Mouse (Mus musculus) heart, postnatal 14 days (tissue): ENCODE measurements around the gene Fkbp14. TPM values are rescaled to one million over a fixed set of nuclear protein-coding genes. Genes with fewer than 3 reads are reported as not detected.

Source experiments
- DNase-seq, 2 experiments: peaks; one replicate each; pipeline ENCODE4 v3.0.0; 2021 to 2022
- intact Hi-C: fragments of 180-260 bp; cut with DNase I; formaldehyde crosslinking; loops from one replicate; pipeline ENCODE4 v1.15.1; 2025
- total RNA-seq, 2 experiments: library from RNA; stranded (reverse); gene quantifications; 2 replicates each; pipeline ENCODE4 v1.2.3; 2021

The Fkbp14 gene
- total RNA-seq, 2 experiments from 2014 or later = 11.8 to 11.9 TPM

DNA sequence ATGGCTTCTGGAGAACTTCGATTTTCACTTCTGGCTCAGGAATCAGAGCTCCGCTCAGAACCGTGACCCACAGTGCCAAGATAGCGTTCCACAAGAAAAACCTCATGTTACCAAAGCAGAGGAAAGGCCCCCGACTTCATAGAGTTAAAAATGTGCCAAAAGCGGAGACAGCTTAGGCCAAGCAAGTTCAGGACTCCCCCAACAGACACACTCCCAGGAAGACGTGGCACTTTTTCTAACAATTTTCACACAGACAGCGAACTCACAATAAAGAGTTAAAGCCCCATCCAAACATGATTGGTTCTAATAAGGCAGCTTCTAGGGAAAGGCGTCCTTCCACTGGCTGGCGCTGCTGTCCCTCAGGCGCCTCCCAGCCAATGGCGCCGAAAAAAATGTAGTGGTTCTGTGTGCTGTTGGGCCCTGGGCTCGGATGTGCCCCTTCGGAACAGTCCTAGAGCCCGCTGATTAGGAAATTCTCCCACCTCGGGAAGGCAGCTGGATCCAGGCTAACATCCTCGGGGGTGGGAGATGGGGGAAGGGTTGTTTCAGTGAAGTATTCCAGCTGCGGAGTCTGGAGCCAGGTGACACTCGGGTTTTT is 4.1 kb downstream of the Fkbp14 start:
- intact Hi-C loops = loop anchor here (10.0 kb wide), 1 partner anchor 402 kb away; the partner anchor contains the start of gene Ggct
- peak; percentile 92 to 94 for DNase-seq

DNA sequence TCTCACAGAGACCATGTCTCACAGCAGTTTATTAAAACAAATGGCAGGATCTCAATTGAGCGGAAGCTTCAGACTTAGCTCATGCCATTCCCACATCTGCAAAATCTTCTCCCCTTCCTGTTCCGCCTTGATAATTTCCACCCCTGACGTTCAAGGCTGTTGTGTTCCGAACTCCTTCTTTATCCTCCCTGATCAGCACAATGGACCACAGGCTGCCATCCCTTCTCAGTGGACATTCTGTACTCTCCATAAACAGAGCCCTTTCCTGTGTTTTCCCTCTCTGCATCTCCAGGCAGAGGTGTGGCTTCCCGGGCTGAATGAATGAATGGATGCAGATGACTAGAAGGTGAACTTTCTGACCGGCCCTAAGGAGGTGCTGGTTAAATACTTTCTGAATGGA is 5.3 kb downstream of the Fkbp14 start:
- peak in 1 of 2 experiments; percentile 6 for DNase-seq
- intact Hi-C loops = loop anchor here (10.0 kb wide), 1 partner anchor 403 kb away; the partner anchor contains the start of gene Ggct

DNA sequence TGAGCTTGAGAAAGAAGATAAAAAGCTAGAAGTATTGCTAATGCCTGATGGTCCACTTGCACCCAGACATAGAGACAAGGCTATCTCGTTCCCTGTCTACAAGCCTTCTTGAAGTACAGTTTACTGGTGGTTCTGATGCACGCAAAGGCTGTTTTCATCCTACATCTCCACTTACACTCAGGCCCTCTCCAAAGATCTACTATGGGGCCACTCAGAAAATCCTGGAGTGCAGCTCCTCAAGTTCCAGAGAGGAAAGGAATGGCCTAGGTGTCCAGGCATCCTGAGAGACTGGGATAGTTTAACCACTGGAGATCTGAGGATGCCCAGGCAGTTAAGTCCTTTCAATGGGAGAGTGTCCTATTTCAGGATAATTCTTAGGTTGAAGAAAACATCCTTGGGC is 6.4 kb downstream of the Fkbp14 start:
- intact Hi-C loops = loop anchor here (10.0 kb wide), 1 partner anchor 404 kb away; the partner anchor contains the start of gene Ggct
- no peak for DNase-seq

DNA sequence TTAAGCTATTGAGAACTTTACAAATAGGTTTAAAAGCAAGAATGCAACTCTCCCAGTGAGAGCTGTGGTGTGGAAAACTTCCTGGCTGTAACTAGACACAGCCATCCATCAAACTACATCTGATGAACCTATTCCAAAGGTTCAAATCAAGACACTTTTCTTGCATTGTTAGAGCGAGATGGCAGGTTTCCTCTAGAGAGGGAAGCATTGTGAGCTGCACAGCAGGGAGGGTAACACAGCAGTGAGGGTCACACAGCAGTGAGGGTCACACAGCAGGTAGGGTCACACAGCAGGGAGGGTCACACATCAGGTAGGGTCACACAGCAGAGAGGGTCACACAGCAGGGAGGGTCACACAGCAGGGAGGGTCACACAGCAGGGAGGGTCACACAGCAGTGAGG is 8.9 kb downstream of the Fkbp14 start:
- intact Hi-C loops = loop anchor here (10.0 kb wide), 1 partner anchor 577 kb away; no protein-coding TSS in a partner anchor
- no peak for DNase-seq

DNA sequence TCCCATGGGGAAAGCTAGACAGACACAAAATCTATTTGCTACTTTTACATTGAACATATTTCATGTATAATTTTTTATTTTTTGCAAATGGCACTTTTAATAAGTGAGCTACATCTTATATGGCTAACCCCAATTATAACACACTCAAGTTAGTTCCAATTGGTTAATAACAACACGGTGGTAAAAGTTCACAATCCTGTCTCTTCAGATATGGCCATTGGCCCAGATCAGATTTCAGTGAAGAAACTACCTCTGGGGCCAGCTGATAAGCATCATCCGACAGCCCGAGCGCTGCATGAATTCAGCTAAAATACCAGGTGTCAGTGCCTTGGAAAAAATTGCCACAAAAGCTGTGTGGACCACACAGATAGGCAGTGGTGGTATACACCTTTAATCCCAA is 9.4 kb downstream of the Fkbp14 start:
- intact Hi-C loops = loop anchor here (2.0 to 10.0 kb wide), 2 partner anchors 41 to 577 kb away; no protein-coding TSS in a partner anchor
- no peak for DNase-seq

DNA sequence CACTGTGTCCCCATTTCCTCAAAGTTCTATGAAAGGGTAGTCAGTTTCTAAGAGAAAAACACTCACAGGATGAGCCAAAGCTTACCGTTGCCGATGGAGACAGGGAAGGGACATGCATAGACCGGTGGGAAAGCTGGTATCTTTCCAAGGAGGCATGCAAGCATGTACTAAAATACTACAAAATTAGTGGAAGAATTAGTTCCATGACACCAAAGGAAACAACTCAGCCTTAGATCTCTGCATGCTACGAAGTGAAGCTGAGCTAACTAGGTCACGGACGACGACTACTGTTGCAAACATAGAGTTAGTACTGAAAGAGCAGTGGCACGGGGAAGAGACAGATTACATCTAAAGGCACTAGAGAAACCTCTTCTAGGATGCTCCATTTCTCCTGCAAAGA is 10.2 kb downstream of the Fkbp14 start:
- intact Hi-C loops = loop anchor here (2.0 to 10.0 kb wide), 2 partner anchors 42 to 578 kb away; no protein-coding TSS in a partner anchor
- no peak for DNase-seq

DNA sequence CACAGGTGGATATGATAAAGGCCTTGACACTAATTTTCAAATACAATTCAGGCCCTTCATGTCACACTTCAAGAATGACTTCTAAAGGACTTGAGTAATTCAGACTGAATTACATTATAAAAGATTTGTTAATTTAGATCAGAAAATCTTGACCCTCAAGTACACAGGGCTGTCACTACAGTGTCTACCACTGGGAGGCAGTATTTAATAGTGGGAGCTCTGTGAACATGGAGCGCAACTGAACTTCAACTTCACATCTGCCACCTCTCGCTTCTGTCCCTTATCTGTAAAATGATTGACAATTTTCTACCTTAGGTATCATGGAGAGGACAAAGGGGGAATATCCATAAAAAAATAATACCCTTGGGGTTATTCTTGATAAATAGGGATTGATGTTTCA is 10.9 kb downstream of the Fkbp14 start:
- intact Hi-C loops = loop anchor here (2.0 to 10.0 kb wide), 2 partner anchors 43 to 579 kb away; no protein-coding TSS in a partner anchor

DNA sequence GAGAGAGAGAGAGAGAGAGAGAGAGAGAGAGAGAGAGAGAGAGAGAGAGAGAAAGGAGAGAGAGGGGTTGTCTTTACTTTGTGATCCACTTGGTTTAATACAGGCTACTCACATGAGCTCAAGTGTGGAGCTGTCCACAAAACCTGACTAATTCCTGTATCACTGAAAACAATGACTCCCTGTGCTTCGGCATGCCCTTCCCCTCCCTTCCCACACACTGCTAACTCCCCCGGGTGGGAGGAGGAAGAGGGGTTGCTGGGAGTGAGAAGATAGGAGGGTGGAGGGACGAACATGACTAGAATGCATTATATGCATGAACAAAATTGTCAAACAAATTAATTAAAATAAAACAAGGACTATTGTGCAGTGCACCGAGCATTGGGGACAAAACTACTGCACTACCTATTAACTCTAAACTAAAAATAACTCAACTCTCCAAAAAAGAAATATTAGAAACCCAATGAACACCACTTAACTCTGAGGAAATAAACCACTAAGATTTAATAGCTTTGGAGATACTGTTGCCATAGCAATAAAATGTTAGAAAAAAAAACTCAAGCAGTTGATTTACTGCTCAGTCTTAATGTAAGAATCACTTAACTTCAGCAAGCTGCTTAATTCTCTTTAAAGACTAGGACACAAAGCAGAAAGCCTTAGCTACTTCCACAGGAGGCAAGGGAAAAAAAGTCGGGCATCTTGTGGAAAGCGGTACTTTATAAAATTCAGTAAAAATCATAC is 23.7 kb downstream of the Fkbp14 start:
- DNase-seq = no peak
- intact Hi-C loops = no loop called here

More for the DNA sequence above, 10.9 kb downstream of the Fkbp14 start:
- peak; percentile 42 to 70 for DNase-seq

DNA sequence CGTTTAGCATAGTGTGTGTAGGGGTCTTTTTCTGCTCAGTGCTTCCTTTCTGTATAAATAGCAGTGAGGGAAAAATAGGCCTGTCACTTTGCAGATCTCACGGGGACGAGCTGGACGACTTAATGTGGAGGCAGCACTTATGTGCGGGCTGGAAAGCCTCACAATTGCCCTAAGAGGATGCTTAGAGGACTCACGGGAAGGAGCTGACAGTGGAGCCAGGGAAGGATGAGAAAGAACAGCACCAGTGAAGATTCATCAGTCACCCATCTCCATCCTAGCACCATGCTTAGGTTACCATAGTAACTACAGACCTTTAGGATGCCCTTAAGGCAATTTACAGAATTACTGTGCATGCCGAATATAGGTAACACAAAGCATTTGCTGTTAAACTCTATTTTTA is 27.3 kb downstream of the Fkbp14 start:
- no peak for DNase-seq

DNA sequence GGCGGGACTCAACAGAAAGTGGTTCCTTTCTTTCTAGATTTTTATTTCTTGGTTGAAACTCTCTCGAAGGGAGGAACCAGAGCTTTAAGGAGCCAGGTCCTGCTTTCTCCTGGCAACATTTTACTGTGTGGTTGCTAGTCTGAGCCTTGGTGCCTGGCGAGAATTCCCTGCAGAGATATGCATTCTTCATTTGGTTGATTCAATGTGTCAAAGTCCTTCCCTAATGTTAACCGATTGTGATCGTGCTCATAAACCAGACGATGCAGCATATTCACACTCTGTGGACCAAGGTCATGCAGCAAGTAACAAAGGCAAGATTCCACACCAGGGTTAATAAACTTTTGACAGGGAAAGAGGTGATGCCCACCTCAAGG is 30.6 kb downstream of the Fkbp14 start:
- intact Hi-C loops = no loop called here
- DNase-seq = no peak

More for the DNA sequence above, 27.3 kb downstream of the Fkbp14 start:
- intact Hi-C loops = no loop called here

DNA sequence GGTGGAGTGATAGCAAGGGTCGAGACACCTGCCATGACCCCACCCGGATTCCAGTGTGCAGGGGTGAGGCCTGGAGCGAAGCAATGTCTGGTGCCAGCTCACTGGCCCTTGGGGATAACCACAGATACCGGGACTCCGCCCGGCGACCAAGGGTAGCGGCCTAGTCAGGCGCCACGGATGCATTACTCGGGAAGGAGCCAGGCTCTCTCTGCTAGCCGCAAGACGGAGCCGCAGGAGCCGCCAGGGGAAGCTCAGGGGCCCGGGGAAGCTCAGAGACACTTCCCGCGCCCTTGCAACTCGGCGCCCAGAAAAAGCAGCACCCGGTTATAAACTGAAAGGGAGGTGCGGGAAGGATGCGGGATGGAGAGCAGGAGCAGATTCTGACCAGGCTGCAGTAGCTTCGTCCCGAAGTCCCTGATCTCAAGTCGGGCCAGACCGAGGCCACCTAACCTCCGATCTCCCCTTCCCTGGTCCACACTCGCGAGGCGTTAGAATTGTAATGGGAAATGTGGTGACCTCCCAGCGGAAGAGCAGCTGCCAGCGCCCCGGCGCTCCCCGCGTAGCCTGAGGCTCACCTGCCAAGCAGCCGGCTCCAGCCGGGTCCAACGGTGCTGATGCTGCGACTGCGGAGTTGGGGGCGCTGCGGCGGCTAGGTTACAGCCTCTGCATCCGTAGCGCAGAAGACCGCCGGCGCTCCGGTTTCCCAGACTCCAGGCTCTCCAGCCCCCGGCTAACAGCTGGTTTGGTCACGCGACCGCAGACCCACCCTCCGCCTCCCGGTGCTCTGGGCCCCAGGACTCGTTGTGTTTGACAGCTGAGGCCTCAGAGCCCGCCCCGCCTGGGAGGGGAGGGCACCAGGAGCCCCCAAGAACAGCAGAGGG is 31.2 kb downstream of the Fkbp14 start, which contains the start of gene Scrn1:
Scrn1 (minus strand) TSS at position 825 of the 881 bp plus-strand sequence.
- DNase-seq = peak; percentile 73 to 75
- intact Hi-C loops = no loop called here

DNA sequence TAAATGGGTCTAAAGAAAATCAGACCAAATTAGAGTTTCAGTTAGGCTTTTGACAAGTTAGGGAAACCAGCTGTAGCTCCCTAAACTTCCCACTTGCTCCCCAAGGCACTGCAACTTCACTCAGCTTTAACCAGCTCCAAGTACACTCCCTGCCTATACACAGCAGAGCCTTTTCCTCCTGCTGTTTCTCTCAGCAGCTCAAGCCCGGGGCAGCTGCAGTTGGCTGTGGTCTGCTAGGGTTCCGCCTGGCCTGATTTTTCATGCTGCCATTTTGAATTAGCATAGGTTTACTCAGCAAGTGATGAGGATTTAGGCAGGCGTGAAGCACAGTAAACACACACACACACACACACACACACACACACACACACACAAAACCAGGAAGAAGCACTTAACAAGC is 32.1 kb downstream of the Fkbp14 start:
- intact Hi-C loops = no loop called here
- DNase-seq = peak; percentile 22 to 34

DNA sequence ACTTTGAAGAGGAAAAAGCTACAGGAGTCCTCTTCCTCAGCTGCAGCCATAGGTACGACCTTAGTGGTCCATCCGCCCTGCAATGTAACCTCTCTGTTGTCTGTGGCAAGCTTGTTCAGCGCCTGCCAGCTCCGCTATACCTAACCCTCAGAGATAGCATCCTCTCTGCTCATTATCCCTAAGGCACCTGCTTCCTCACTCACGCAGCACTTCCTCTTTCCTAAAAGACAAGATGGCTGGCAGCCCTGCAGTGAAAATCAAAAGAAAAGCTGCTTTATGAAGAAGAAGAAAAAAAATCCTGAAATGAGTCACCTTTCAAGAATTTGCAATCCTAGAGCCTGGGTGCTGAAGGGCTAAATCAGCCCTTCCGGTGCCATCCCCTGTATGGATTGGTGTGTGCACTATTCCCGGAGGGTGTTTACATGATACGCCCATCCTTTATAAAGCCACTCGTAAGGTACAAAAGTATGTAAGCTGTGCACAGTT is 32.6 kb downstream of the Fkbp14 start:
- intact Hi-C loops = no loop called here
- DNase-seq = no peak

DNA sequence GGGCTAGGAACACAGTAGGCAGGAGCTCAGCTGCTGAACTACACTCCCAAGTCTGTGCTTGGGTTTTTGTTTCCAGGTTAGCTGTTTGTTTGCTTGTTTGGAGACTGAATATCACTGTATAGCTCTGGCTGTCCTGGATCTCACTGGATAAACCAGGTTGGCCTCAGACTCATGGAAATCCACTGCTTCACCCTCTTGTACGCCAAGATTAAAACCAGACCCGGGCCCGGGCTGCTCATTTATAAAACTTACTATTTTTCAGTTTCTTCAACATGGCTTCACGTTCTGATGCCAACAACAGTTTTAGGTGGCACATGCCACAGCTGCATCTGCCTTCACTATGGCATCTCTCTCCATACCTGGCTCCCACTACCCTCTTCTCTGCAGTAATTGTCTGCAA is 33.5 kb downstream of the Fkbp14 start:
- DNase-seq = no peak
- intact Hi-C loops = no loop called here

DNA sequence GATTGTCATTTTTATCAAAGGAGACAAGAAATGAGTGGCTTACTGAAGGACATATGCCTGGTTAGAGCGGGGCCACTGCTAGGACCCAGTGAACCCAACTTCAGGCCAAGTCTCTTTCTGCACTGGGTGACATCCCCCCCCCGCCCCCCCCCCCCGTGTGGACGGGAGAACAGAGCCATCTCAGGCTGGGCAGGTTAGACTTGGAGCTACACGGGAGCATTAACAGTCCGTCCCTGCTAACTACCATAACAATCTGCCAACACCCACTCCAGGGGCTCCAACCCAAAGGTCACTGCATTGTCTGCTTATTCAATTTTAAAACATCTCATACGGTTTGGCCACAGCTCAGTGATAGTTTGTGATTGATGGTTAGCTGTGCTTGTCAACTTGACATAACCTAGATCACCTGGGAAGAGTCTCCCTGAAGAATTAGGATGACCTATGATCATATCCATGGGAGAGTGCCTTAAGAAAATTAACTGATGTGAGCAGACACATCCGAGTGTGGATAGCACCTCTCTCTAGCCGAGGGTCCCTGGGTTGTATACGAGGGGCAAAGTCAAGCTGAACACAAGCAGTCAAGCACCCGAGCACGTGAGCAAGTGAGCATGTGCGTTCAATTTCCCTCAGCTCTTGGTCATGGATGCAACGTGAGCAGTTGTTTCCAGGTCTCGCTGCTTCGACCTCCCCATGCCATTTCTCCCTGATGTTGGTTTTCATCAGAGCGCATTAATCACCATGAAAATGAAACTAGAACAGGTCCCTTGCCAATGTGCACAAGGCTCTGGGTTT is 34.9 kb downstream of the Fkbp14 start:
- no peak for DNase-seq

DNA sequence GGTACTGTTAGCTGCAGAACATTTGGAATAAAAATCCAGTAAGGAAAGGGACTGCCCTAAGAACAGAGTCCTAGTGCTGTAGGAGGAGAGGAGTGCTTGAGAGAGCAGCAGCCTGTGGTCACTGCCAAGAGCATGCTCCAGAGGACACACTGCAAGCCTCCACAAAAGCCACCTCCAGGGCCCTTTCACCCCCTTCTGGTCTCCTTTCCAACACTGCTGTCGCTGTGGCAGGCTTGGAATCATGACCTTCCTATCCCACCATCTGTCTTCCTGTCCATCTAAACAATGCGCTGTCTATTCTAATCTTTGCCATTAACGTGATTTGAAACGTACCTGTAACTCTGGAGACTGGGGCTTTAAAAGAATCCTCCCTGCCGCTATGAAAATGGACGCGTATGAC is 38.6 kb downstream of the Fkbp14 start:
- no peak for DNase-seq
- intact Hi-C loops = no loop called here

More for the DNA sequence above, 34.9 kb downstream of the Fkbp14 start:
- intact Hi-C loops = no loop called here

DNA sequence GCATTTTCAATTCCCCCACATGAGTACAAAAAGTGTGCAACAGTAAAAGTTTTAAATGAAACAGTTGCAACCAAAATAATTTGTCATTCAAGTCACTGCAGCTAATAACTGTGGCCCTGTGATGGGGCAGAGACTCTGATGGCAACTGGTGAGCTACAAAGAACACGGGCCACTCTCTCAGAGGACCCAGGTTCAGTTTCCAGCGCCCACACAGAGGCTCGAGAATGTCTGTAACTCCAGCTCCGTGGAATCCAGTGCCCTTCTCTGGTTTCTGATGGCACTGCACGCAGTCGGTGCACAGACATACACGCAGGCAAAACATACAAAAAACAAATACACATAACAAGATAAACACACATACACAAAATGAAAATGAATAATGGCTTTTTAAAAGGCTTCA is 39.4 kb downstream of the Fkbp14 start:
- intact Hi-C loops = no loop called here
- DNase-seq = no peak

DNA sequence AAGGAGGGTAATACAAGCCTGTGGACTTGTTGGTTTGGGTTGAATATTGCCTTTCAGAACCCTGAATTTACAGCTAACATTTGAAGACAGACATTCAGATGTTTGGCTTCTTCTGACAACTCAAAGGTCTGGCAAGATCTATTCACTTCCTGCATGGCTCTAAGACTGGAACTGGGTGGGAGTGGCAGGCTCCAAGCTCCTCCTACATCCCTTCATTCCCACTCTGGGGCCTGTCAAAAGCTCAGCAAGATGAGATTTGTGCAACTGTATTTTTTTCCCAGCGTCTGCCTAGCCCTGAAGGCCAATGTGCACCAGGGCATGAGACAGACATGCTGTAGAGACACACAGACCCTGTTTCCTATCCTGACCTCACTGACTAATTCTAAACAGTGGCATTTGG is 41.3 kb downstream of the Fkbp14 start:
- DNase-seq = no peak

DNA sequence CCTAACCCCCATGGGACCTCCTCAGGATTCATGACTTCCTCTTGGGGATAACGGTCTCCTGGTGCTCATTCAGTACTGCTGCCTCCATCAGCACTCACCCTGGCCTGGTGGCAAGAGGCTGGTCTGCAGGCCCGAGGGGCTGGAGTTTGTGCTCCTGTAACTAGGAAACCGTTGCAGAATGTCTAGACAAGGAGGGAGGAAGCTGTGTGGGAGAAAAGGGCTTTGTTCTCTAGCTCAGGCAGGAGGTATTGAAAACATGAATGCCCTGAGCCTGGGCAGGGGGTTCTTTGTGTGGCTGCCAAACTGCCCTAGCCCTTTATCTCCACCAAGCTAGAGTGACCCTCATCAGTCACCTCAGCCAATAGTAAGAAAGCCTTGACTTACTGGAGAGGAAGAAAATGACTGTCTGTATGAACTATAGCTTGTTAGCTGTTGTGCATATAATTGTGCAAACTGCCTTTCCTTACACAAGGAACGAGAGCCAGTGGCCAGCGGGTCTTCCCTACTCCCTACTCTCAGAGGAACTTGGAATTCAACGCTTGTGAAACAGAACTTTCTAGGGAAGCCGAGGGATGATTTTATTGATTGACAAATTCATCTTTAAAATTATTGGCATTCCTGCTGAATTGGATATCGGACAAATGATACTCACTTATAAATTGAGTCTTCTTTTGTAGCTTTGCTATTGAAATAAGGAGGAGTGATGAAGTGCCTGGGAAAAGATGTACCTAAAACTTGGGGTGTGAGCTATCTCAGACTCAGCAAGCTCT is 42.6 kb downstream of the Fkbp14 start:
- DNase-seq = no peak
- intact Hi-C loops = no loop called here

More for the DNA sequence above, 41.3 kb downstream of the Fkbp14 start:
- intact Hi-C loops = no loop called here
